Mouse (Mus musculus) gastrocnemius, postnatal 36 days (tissue): ENCODE measurements around the gene Tango6. TPM values are rescaled to one million over a fixed set of nuclear protein-coding genes. Genes with fewer than 3 reads are reported as not detected.
"Not testable (repeated sequence)": the region's sequence is repeated elsewhere in the genome, so short reads cannot be mapped to it uniquely, and the experiment has no call there.

Experiments
- DNase-seq, 2 experiments: peaks; one replicate each; pipeline ENCODE4 v3.0.0; 2022
- intact Hi-C: fragments of 180-260 bp; cut with DNase I; formaldehyde crosslinking; loops from one replicate; pipeline ENCODE4 v1.15.1; 2025
- total RNA-seq, 2 experiments: library from RNA; stranded (reverse); gene quantifications; 2 replicates each; pipeline ENCODE4 v1.2.3; 2021

Tango6 gene
- total RNA-seq, 2 experiments from 2014 or later, result 10.2 to 11.5 TPM

DNA sequence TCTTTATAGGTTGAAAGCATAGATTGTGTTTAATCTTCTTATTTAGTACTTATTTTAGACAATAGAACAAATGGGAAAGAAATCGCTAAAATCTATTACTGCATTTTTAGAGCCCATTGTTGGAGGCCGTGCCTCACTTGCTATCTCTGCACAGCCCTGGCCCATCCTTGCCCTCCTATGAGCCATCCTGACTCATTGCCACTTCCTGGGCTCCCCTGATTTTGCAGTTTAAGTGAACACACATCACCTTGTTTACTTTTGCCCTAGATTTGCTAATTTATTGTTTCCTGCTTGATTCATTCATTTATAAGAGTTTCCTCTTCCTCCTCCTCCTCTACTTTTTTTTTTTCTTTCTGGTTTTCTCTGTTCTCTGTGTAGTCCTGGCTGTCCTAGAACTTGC, 55.0 kb downstream of the Tango6 start:
- intact Hi-C loops, result no loop called here
- no peak for DNase-seq

GRCm38 (mm10) chr8:106742321-106742720, 59.5 kb downstream of the Tango6 start:
- intact Hi-C loops, result no loop called here
- DNase-seq, result no peak

GRCm38 (mm10) chr8:106743361-106743760, 60.5 kb downstream of the Tango6 start:
- intact Hi-C loops, result no loop called here
- DNase-seq, result no peak

GRCm38 (mm10) chr8:106753436-106753835, 70.6 kb downstream of the Tango6 start:
- DNase-seq, result no peak
- intact Hi-C loops, result no loop called here

DNA sequence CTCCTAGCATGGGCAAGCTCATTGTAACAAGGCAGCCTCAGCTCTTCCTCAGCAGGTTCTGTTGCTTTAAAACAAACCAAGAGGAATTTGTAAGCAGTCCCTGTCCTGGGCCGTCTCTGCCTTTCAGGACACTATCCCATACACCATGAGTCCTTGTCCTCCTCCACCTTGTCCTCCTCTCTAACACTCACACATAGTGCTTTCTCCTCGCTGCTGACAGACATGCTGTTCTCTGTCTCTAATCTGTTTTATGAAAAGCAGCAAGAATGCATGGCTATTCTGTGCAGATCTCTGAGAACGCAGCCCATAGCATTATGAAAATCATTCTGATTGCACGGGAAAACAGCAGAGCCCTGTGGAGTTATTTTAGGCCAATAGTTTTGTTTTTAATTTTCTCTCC, 78.4 kb downstream of the Tango6 start:
- no peak for DNase-seq
- intact Hi-C loops, result no loop called here

DNA sequence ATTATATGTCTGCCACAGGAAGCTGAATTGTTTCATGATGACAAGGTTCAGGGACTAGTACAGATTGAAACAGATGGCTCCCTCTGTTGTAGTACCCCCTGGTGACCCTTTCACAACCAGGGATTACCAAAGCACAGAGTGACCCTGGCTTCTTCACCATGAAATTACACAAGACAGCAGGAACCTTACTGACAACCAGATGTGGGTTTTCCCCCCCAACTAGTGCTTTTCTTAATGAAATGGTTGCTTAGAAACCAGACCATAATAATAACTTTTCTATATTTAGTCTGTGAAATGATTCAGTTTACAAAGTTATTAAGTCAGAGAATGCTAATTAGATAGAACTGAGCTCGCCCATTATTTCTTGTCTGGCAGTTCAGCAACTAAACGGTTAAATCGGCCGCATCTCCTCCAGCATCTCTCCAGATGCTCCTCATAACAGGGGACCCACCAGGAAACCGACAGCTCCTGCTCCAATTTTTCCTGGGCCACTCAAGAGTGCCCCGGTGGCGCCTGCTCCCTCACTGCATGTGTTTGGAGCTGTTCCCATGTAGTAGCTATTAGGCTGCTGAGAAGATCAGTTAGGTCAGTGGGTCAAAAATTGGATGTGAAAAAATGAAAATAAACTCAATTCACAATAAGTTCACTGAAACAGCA, 79.1 kb downstream of the Tango6 start:
- DNase-seq, result no peak
- intact Hi-C loops, result no loop called here

DNA sequence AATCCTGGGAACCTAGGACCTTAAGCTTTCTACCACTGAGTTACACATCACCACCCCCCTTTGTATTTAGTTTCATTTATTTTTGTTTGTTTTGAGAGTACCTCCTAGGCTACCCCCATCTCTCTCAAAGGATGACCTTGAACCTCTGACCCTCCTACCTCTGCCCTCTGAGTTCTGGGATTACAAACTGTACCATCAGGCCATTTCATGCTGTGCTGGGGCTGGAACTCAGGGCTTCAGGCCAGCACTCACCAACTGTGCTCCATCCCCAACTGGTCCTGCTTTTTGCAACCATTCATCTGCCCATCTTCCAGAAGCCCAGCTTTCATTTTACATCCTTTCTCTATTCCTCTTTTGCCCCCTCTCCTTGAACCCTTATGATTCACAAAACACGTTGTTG, 81.7 kb downstream of the Tango6 start:
- intact Hi-C loops, result no loop called here

GRCm38 (mm10) chr8:106765570-106765969, 82.7 kb downstream of the Tango6 start:
- no peak for DNase-seq
- intact Hi-C loops, result no loop called here

More for the DNA sequence above, 81.7 kb downstream of the Tango6 start:
- no peak for DNase-seq

DNA sequence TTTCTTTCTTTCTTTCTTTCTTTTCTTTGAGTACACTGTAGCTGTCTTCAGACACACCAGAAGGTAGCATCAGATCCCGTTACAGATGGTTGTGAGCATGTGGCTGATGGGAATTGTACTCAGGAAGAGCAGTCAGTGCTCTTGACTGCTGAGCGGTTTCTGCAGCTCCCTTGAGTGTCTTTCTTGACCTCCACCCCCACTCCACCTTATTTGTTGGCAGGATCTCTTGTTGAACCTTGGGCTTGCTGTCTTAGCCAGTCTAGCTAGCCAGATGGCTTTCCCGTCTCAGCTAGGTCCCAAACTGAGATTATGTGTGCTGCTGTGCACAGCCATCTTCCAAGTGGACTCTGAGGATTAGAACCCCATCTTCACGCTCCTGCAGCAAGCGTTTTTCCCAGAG, 83.9 kb downstream of the Tango6 start:
- intact Hi-C loops, result no loop called here
- DNase-seq, result no peak

GRCm38 (mm10) chr8:106769147-106769805, 86.4 kb downstream of the Tango6 start:
- DNase-seq, result no peak
- intact Hi-C loops, result no loop called here

DNA sequence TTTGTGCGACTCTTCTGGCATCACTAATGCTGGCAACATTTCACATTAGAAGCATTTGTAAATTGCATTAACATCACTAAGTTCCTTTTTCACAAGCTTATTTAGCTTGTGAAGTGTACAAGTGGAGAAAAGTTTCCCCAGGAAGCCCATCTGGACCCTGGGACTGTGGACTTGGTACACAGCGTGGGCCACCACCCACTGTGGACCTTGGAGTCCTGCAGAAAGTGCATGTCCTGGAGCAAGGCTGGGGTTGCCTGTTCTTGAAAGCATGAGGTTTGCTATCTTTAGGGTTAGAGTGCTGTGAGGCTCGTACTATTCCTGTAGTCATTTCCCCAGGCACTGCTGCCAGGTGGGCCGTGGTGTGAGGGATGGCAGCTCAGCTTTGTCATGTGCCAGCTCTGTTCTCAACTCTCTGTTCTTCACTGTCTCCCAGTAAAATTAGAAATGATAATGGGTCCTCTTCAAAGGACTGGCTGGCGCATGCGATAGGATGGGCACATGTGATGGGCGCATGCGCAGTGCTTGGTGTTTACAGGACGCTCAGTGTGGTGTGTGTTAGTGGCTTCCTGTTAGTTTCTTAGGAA, 87.8 kb downstream of the Tango6 start:
- no peak for DNase-seq
- intact Hi-C loops, result no loop called here

- DNase-seq, result no peak
- intact Hi-C loops, result no loop called here
These were observed 89.2 kb downstream of the Tango6 start for GRCm38 (mm10) chr8:106772094-106772493.

- no peak for DNase-seq
- intact Hi-C loops, result no loop called here
These were observed 89.6 kb downstream of the Tango6 start for GRCm38 (mm10) chr8:106772501-106772900.

DNA sequence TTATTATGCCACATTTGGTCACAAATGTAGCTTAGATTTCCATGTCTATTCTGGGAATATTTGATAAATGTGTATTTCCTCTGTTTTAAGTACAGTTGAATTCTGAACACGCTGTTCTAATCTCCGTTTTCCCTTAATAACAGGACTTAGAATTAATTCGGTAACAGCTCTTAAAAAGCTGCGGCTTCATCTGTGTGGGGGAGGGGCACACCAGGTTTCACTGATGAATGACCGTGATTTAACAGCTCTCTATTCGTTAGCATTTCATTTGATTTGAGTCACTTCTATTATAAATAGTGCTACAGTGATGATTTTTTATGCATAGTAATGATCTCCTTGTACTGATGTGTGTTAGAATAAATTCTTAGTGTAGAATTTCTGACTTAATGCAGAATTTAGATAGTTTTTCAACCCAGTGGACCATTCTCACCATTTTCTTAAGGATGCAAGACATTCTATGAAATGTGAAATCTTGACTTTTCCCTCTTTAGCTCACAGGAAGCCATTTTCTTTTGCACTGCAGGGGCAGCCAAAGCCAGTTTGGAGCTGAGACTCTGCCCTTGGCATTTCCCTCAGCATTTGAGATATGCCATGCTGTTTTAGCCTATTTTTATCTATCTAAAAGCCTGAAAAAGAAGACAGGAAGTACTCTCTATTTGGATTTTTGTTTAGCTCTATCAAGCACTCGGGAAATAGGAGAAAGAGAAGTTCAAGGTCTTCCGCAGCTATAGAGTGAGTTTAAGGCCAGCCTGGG, 91.9 kb downstream of the Tango6 start:
- intact Hi-C loops, result no loop called here
- no peak for DNase-seq

- intact Hi-C loops, result no loop called here
- DNase-seq, result no peak
These were observed 106.8 kb downstream of the Tango6 start for GRCm38 (mm10) chr8:106789623-106790022.

GRCm38 (mm10) chr8:106794820-106795219, 112.0 kb downstream of the Tango6 start:
- intact Hi-C loops, result no loop called here
- no peak for DNase-seq

GRCm38 (mm10) chr8:106799821-106800220, 117.0 kb downstream of the Tango6 start:
- DNase-seq, result no peak
- intact Hi-C loops, result no loop called here

DNA sequence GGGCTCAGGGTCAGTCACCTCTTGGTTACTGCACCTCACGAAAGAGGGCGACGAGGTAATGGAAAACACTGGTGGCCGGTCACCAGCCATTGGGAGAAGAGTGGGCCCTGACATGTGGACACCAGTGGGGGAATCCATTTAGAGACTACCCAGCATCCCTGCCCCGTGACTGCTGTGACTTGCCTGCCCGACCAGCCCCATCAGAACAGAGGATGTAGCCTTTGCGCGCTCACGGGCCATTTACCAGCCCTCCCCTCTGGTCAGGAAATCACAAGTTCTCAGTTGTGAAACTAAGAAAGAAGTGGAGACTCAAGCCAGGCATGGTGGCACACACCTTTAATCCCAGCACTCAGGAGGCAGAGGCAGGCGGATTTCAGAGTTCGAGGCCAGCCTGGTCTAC, 118.4 kb downstream of the Tango6 start:
- no peak for DNase-seq
- intact Hi-C loops, result no loop called here

- not testable (repeated sequence) for DNase-seq
These were observed 119.7 kb downstream of the Tango6 start for GRCm38 (mm10) chr8:106802384-106803137.

DNA sequence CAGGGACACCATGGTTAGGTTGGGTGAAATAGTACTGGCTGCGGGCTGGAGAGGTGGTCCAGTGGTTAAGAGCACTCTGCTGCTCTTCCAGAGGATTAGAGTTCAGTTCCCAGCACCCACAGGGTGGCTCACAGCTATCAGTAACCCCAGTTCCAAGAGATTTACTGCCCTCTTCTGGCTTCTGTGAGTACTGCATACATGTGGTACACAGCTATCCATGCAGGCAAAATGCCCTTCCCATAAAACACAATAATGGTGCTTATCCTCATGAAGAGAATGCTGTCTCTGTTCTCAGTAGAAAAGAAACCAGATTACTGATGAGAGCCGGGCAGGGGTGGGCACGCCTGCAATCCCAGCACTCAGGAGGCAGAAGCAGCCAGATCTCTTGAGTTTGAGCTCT, 123.0 kb downstream of the Tango6 start:
- no peak for DNase-seq
- intact Hi-C loops, result no loop called here

More at GRCm38 (mm10) chr8:106802384-106803137, 119.7 kb downstream of the Tango6 start:
- intact Hi-C loops, result not testable (repeated sequence)

DNA sequence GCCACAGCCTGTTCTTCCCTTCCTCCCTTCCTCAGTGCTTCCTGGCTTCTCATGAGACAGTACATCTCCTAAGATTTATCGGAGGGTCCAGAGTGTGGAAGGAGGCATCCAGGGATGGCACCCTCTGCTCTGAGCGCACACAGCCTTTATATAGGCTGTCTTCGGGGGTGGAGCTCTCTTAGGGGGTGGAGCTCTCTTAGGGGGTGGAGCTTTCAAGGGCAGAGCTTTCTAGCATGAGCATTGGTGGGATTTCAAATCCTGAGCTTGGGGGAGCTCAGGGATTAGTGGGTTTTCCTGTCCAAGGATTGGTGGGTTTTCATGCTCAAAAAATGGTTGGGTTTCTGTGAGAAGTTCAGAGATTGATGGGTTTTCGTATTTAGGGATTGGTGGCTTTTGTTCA, 124.6 kb downstream of the Tango6 start:
- intact Hi-C loops, result no loop called here

More for the DNA sequence above, 124.6 kb downstream of the Tango6 start:
- no peak for DNase-seq
